Mouse (Mus musculus) forebrain, embryonic 14.5 days (tissue): ENCODE results near the gene Ceacam18. TPM values are rescaled to one million over a fixed set of nuclear protein-coding genes. Genes with fewer than 3 reads are reported as not detected.

ENCODE experiments used
- ATAC-seq: fragments of 200-750 bp; cut with Nextera tagmentation; 2 replicates; pipeline ENCODE4 v1.8.0; 2017; ENCODE audit warnings: mild to moderate bottlenecking, moderate library complexity
- DNase-seq: peaks from one replicate; pipeline ENCODE4 v3.0.0-alpha.2; 2015; ENCODE audit warnings: low spot score
- H3K27ac ChIP-seq: fragments of 300-500 bp; sonication (generic); 2 replicates; pipeline ENCODE4 v1.5.1; 2014; ENCODE audit warnings: low read depth, mild to moderate bottlenecking, control low read depth, low read length, moderate library complexity
- H3K27me3 ChIP-seq: fragments of 300-500 bp; sonication (generic); replicated peaks from 2 replicates; pipeline ENCODE4 v1.6.1; 2014; ENCODE audit warnings: low read length, control low read depth, mixed read lengths; ENCODE audit not compliant: control insufficient read depth, insufficient read depth
- H3K36me3 ChIP-seq: fragments of 300-500 bp; sonication (generic); 2 replicates; pipeline ENCODE4 v1.6.1; 2014; ENCODE audit warnings: low read length, control low read depth; ENCODE audit not compliant: control insufficient read depth, insufficient read depth
- H3K4me1 ChIP-seq: fragments of 300-500 bp; sonication (generic); 2 replicates; pipeline ENCODE4 v1.6.1; 2014; ENCODE audit warnings: antibody characterized with exemption, low read length, control low read depth; ENCODE audit not compliant: control insufficient read depth, insufficient read depth
- H3K4me2 ChIP-seq: fragments of 300-500 bp; sonication (generic); 2 replicates; pipeline ENCODE4 v1.6.1; 2014; ENCODE audit warnings: mild to moderate bottlenecking, control low read depth, low read length
- H3K4me3 ChIP-seq: fragments of 300-500 bp; sonication (generic); 2 replicates; pipeline ENCODE4 v1.5.1; 2014; ENCODE audit warnings: low read depth, low read length, control low read depth
- H3K9ac ChIP-seq: fragments of 300-500 bp; sonication (generic); 2 replicates; pipeline ENCODE4 v1.6.1; 2014; ENCODE audit warnings: mild to moderate bottlenecking, low read length, control low read depth, moderate library complexity
- H3K9me3 ChIP-seq: fragments of 300-500 bp; sonication (generic); replicated peaks from 2 replicates; pipeline ENCODE4 v1.6.1; 2016; ENCODE audit warnings: low read length, control low read depth, mixed read lengths; ENCODE audit not compliant: control insufficient read depth
- WGBS: fragments of 180-500 bp; shearing (Covaris S2); extraction: QIAGEN DNeasy Blood & Tissue Kit; methylation state at CpG from one replicate; pipeline ENCODE4 v1.1.7; 2014; 5-methylcytosine and 5-hydroxymethylcytosine counted together
- polyA plus RNA-seq: library from polyadenylated mRNA; unstranded; fragments of >200 nt; fragmentation: Nextera tagmentation; extraction: Ambion mirVana; gene quantifications from 2 replicates; pipeline ENCODE4 v1.2.1, GENCODE M21; 2014

Gene Ceacam18
- polyA plus RNA-seq, 1 experiment from 2014 or later, result not detected

- no peak for DNase-seq
- no peak overlapping the region for H3K4me2 ChIP-seq
These were observed 10.7 kb upstream of the Ceacam18 start for GRCm38 (mm10) chr7:43623819-43624218.

GRCm38 (mm10) chr7:43625065-43625464 lies 9.4 kb upstream of the Ceacam18 start:
- ATAC-seq, result no peak
- H3K4me2 ChIP-seq, result no peak overlapping the region
- H3K27ac ChIP-seq, result no peak overlapping the region
- no peaks in the 10 kb centered on the region for H3K4me1 ChIP-seq
- no peak for DNase-seq
- H3K4me3 ChIP-seq, result no peak overlapping the region
- no peaks in the 10 kb centered on the region for H3K9me3 ChIP-seq
- 53% methylated on average over 3 of the region's 3 CpGs for WGBS
- H3K36me3 ChIP-seq, result no peaks in the 10 kb centered on the region
- H3K9ac ChIP-seq, result no peak overlapping the region
- H3K27me3 ChIP-seq, result no peaks in the 10 kb centered on the region

More at GRCm38 (mm10) chr7:43623819-43624218, 10.7 kb upstream of the Ceacam18 start:
- ATAC-seq, result no peak
- H3K4me1 ChIP-seq, result no peaks in the 10 kb centered on the region
- H3K27me3 ChIP-seq, result no peaks in the 10 kb centered on the region
- 17% methylated on average over 10 of the region's 10 CpGs for WGBS
- H3K27ac ChIP-seq, result no peak overlapping the region
- H3K9me3 ChIP-seq, result no peaks in the 10 kb centered on the region
- H3K4me3 ChIP-seq, result no peak overlapping the region
- H3K9ac ChIP-seq, result no peak overlapping the region
- H3K36me3 ChIP-seq, result no peaks in the 10 kb centered on the region

- DNase-seq, result no peak
- H3K4me1 ChIP-seq, result no peaks in the 10 kb centered on the region
- no peak overlapping the region for H3K4me2 ChIP-seq
- WGBS, result 80% methylated on average over 8 of the region's 8 CpGs
- no peak overlapping the region for H3K27ac ChIP-seq
- H3K27me3 ChIP-seq, result no peaks in the 10 kb centered on the region
- no peaks in the 10 kb centered on the region for H3K36me3 ChIP-seq
- no peak overlapping the region for H3K9ac ChIP-seq
- H3K4me3 ChIP-seq, result no peak overlapping the region
- H3K9me3 ChIP-seq, result no peaks in the 10 kb centered on the region
- no peak for ATAC-seq
These were observed 8.6 kb upstream of the Ceacam18 start for GRCm38 (mm10) chr7:43625794-43626422.

DNA sequence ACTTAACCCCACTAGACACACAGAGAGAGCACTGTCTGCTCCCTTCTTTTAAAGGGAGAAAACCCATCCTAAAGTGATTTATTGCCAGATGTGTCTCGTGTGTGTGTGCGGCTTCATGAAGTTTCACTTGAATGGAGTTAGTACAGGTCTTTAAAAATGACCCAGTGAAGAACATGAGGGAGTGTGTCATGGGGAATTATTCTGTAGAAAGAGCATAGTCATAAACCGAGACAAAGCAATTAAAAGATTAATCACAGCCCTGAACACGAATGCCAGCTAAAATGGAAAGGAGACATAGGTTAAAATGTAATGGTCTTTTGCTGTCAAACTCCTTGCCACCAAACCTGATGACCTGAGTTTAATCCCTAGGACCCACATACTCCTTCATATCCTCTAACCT lies 567 bp upstream of the Ceacam18 start:
- no peaks in the 10 kb centered on the region for H3K27me3 ChIP-seq
- no peak overlapping the region for H3K27ac ChIP-seq
- H3K4me3 ChIP-seq, result no peak overlapping the region
- no peak overlapping the region for H3K4me2 ChIP-seq
- no peak overlapping the region for H3K9ac ChIP-seq
- ATAC-seq (no peak), DNase-seq (no peak)
- no peaks in the 10 kb centered on the region for H3K9me3 ChIP-seq
- WGBS, result 77% methylated on average over 4 of the region's 4 CpGs
- no peaks in the 10 kb centered on the region for H3K36me3 ChIP-seq
- no peaks in the 10 kb centered on the region for H3K4me1 ChIP-seq

DNA sequence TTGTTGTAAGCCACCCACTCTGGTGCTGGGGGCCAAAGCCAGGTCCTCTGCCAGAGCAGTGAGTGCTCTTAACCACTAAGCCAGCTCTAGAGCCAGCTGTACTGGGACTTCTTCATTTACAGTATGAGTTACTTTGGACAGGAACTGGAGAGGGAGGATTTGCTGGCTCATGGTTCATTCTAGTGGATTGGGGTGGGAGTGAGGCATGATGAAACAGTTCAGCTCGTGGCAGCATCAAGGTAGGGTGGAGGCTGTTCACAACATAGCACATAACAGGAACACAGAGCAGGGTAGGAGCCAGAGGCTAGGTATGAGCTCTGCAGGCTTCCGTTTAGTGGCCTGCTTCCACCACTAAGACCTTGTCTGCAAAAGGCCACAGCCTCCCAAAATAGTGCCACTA lies 1.7 kb downstream of the Ceacam18 start:
- Histone ChIP-seq H3K27me3 (no peaks in the 10 kb centered on the region), H3K9ac (no peak overlapping the region), H3K36me3 (no peaks in the 10 kb centered on the region), H3K4me3 (no peak overlapping the region), H3K27ac (no peak overlapping the region), H3K4me2 (no peak overlapping the region), H3K4me1 (no peaks in the 10 kb centered on the region), H3K9me3 (no peaks in the 10 kb centered on the region)
- DNase-seq (no peak), ATAC-seq (no peak)
- WGBS, result 73% methylated on average over 2 of the region's 2 CpGs

- no peaks in the 10 kb centered on the region for H3K9me3 ChIP-seq
- H3K27ac ChIP-seq, result no peak overlapping the region
- DNase-seq (no peak), ATAC-seq (no peak)
- no peak overlapping the region for H3K4me3 ChIP-seq
- H3K27me3 ChIP-seq, result no peaks in the 10 kb centered on the region
- H3K4me2 ChIP-seq, result no peak overlapping the region
- H3K36me3 ChIP-seq, result no peaks in the 10 kb centered on the region
- WGBS, result 80% methylated on average over 1 of the region's 1 CpGs
- no peak overlapping the region for H3K9ac ChIP-seq
- no peaks in the 10 kb centered on the region for H3K4me1 ChIP-seq
These were observed 2.6 kb downstream of the Ceacam18 start for GRCm38 (mm10) chr7:43637118-43637517.

DNA sequence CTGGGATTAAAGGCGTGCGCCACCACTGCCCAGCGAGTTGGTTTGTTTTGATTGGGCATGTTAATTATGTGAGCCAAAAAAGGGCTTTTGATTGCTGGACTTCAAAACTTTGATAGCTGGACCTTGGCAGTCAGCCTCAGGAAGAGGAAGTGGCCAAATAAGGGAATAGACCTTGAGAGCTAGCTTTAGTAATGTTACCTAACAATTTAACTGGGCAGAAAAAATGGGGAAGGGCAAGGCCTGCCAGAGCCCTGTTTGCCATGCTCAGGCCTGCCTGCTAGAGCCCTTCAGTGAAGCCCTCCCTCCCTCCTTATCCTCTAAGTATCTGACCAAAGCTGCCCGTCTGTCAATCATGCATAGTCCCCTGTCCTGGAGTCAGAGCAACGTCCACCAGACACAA lies 8.1 kb downstream of the Ceacam18 start:
- H3K4me1 ChIP-seq, result no peaks in the 10 kb centered on the region
- H3K9ac ChIP-seq, result no peak overlapping the region
- no peak overlapping the region for H3K4me3 ChIP-seq
- ATAC-seq, result no peak
- no peaks in the 10 kb centered on the region for H3K36me3 ChIP-seq
- WGBS, result 81% methylated on average over 5 of the region's 5 CpGs
- no peak overlapping the region for H3K4me2 ChIP-seq
- no peak for DNase-seq
- no peaks in the 10 kb centered on the region for H3K27me3 ChIP-seq
- no peaks in the 10 kb centered on the region for H3K9me3 ChIP-seq
- H3K27ac ChIP-seq, result no peak overlapping the region

- Histone ChIP-seq H3K27ac (no peak overlapping the region), H3K4me1 (no peaks in the 10 kb centered on the region), H3K9ac (no peak overlapping the region), H3K27me3 (no peaks in the 10 kb centered on the region), H3K4me2 (no peak overlapping the region), H3K9me3 (no peaks in the 10 kb centered on the region), H3K4me3 (no peak overlapping the region), H3K36me3 (no peaks in the 10 kb centered on the region)
- no peak for DNase-seq
- WGBS, result 87% methylated on average over 17 of the region's 17 CpGs
- no peak for ATAC-seq
These were observed 8.6 kb downstream of the Ceacam18 start for GRCm38 (mm10) chr7:43643046-43643652.

DNA sequence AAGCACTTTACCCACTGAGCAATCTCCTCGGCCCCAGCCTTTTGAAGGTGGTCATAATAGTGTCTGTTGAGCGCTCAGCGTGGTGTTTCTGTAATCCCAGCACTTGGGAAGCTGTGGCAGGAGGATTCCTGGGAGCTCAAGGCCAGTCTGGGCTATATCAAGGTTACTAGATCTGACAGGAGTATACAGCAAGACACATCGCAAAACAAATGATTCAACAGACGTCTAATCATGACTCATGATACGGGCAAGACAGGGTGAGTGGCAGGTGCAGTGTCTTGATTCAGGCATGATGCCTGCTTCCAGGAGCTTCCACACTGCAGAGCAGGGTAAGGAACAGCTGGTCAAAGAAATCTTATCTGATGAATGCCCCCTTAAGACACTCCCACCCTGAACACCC lies 18.2 kb downstream of the Ceacam18 start:
- H3K9me3 ChIP-seq, result no peaks in the 10 kb centered on the region
- H3K4me1 ChIP-seq, result no peaks in the 10 kb centered on the region
- H3K9ac ChIP-seq, result no peak overlapping the region
- ATAC-seq (no peak), DNase-seq (no peak)
- H3K27ac ChIP-seq, result no peak overlapping the region
- H3K4me3 ChIP-seq, result no peak overlapping the region
- H3K27me3 ChIP-seq, result no peaks in the 10 kb centered on the region
- no peak overlapping the region for H3K4me2 ChIP-seq
- H3K36me3 ChIP-seq, result no peaks in the 10 kb centered on the region
- WGBS, result 84% methylated on average over 6 of the region's 6 CpGs
